Mouse (Mus musculus): ENCODE data around the gene Clec12a.

GRCm38 (mm10) chr6:129407324-129407723, 64.8 kb downstream of the Clec12a start:
- TF ChIP-seq POLR2A (IDR thresholded peaks at IDR 0.05; ENCODE audit: low read depth, low read length) = no peak
- no peak for TF ChIP-seq CTCF (IDR thresholded peaks at IDR 0.05; ENCODE audit: borderline replicate concordance, insufficient read depth, low read length)
